Mouse (Mus musculus) right cerebral cortex, postnatal 25 days (tissue): ENCODE measurements at regions not wholly inside any gene's neighbourhood (a gene's known extent, or its start where the extent isn't known, plus 50 kb on each side); places are given as distances from the start of the nearest gene placed in this dataset.
"Not testable (repeated sequence)": the region's sequence is repeated elsewhere in the genome, so short reads cannot be mapped to it uniquely, and the experiment has no call there.

Experiments used
- DNase-seq: peaks from one replicate; pipeline ENCODE4 v3.0.0; 2022

GRCm38 (mm10) chr14:53980771-53981170 lies 273.1 kb downstream of the Dad1 start:
- DNase-seq: no peak

- not testable (repeated sequence) for DNase-seq
These were observed 292.5 kb downstream of the Dad1 start for GRCm38 (mm10) chr14:53961426-53961825.

GRCm38 (mm10) chr14:53960779-53961178 lies 293.1 kb downstream of the Dad1 start:
- DNase-seq: no peak

- DNase-seq: peak; percentile 80
These were observed 318.1 kb downstream of the Dad1 start for GRCm38 (mm10) chr14:53935791-53936231.

GRCm38 (mm10) chr14:53935336-53935735 lies 318.6 kb downstream of the Dad1 start:
- peak; percentile 63 for DNase-seq

- DNase-seq: no peak
These were observed 343.0 kb downstream of the Dad1 start for GRCm38 (mm10) chr14:53910871-53911270.

- no peak for DNase-seq
These were observed 349.3 kb downstream of the Dad1 start for GRCm38 (mm10) chr14:53904578-53904977.

GRCm38 (mm10) chr14:53901103-53901502 lies 352.8 kb downstream of the Dad1 start:
- no peak for DNase-seq

GRCm38 (mm10) chr14:53881304-53881703 lies 372.6 kb downstream of the Dad1 start:
- no peak for DNase-seq

- DNase-seq: no peak
These were observed 377.3 kb downstream of the Dad1 start for GRCm38 (mm10) chr14:53876581-53876980.

GRCm38 (mm10) chr14:53875736-53876135 lies 378.2 kb downstream of the Dad1 start:
- DNase-seq: no peak

- DNase-seq: no peak
These were observed 406.9 kb downstream of the Dad1 start for GRCm38 (mm10) chr14:53847049-53847448.

- DNase-seq: no peak
These were observed 408.3 kb downstream of the Dad1 start for GRCm38 (mm10) chr14:53845646-53846045.

- no peak for DNase-seq
These were observed 421.4 kb downstream of the Dad1 start for GRCm38 (mm10) chr14:53832553-53832952.

GRCm38 (mm10) chr14:53831651-53832050 lies 422.3 kb downstream of the Dad1 start:
- DNase-seq: no peak

GRCm38 (mm10) chr14:53830717-53831116 lies 423.2 kb downstream of the Dad1 start:
- no peak for DNase-seq

- no peak for DNase-seq
These were observed 427.1 kb downstream of the Dad1 start for GRCm38 (mm10) chr14:53826782-53827181.

GRCm38 (mm10) chr14:53806231-53806630 lies 447.7 kb downstream of the Dad1 start:
- peak; percentile 40 for DNase-seq

GRCm38 (mm10) chr14:53803698-53804620 lies 449.9 kb downstream of the Dad1 start:
- DNase-seq: peak; percentile 41

GRCm38 (mm10) chr14:53802547-53802946 lies 451.4 kb downstream of the Dad1 start:
- DNase-seq: no peak

- no peak for DNase-seq
These were observed 453.3 kb downstream of the Dad1 start for GRCm38 (mm10) chr14:53800508-53801136.

GRCm38 (mm10) chr14:53795160-53795559 lies 458.7 kb downstream of the Dad1 start:
- DNase-seq: not testable (repeated sequence)

GRCm38 (mm10) chr14:53794527-53794926 lies 459.4 kb downstream of the Dad1 start:
- DNase-seq: no peak

GRCm38 (mm10) chr14:53792432-53792831 lies 461.5 kb downstream of the Dad1 start:
- DNase-seq: not testable (repeated sequence)
